Mouse (Mus musculus) liver, adult 2 months (tissue): Measurements from ENCODE around the gene Kirrel3.

ENCODE experiments used
- CTCF ChIP-seq: fragments of 200-500 bp; IDR thresholded peaks from 2 replicates; pipeline ENCODE4 v1.5.1; 2011; ENCODE audit warnings: low read depth, low read length, control low read depth
- POLR2A ChIP-seq: fragments of 200-500 bp; IDR thresholded peaks from 2 replicates; pipeline ENCODE4 v1.6.1; 2011; ENCODE audit warnings: low read length, control low read depth; ENCODE audit not compliant: insufficient read depth; ENCODE audit errors: extremely low read depth

- TF ChIP-seq POLR2A: no peak
- no peak for TF ChIP-seq CTCF
These were observed 558.8 kb downstream of the Kirrel3 start for GRCm38 (mm10) chr9:35044458-35044857.
